Mouse (Mus musculus) midbrain, embryonic 13.5 days (tissue): ENCODE data around the gene Elmo1. TPM values are rescaled to one million over a fixed set of nuclear protein-coding genes. Genes with fewer than 3 reads are reported as not detected.

Source experiments
- ATAC-seq: fragments of 200-750 bp; cut with Nextera tagmentation; 2 replicates; pipeline ENCODE4 v1.8.0; 2017; ENCODE audit warnings: mild to moderate bottlenecking, moderate TSS enrichment, moderate library complexity
- H3K27ac ChIP-seq: fragments of 300-500 bp; sonication (generic); 2 replicates; pipeline ENCODE4 v1.5.1; 2015; ENCODE audit warnings: inconsistent platforms, mild to moderate bottlenecking, moderate library complexity
- H3K27me3 ChIP-seq: fragments of 300-500 bp; sonication (generic); 2 replicates; pipeline ENCODE4 v1.6.1; 2015; ENCODE audit warnings: mild to moderate bottlenecking, inconsistent platforms
- H3K36me3 ChIP-seq: fragments of 300-500 bp; sonication (generic); 2 replicates; pipeline ENCODE4 v1.6.1; 2015; ENCODE audit warnings: mild to moderate bottlenecking, inconsistent platforms
- H3K4me1 ChIP-seq: fragments of 300-500 bp; sonication (generic); replicated peaks from 2 replicates; pipeline ENCODE4 v1.6.1; 2015; ENCODE audit warnings: inconsistent platforms
- H3K4me2 ChIP-seq: fragments of 300-500 bp; sonication (generic); replicated peaks from 2 replicates; pipeline ENCODE4 v1.6.1; 2015; ENCODE audit warnings: moderate library complexity, mild to moderate bottlenecking, inconsistent platforms
- H3K4me3 ChIP-seq: fragments of 300-500 bp; sonication (generic); replicated peaks from 2 replicates; pipeline ENCODE4 v1.5.1; 2015; ENCODE audit warnings: mild to moderate bottlenecking, inconsistent platforms
- H3K9ac ChIP-seq: fragments of 300-500 bp; sonication (generic); replicated peaks from 2 replicates; pipeline ENCODE4 v1.6.1; 2015; ENCODE audit warnings: mild to moderate bottlenecking, inconsistent platforms
- H3K9me3 ChIP-seq: fragments of 300-500 bp; sonication (generic); 2 replicates; pipeline ENCODE4 v1.6.1; 2016; ENCODE audit warnings: mild to moderate bottlenecking, inconsistent platforms
- WGBS: fragments of 180-500 bp; shearing (Covaris S2); methylation state at CpG from one replicate; pipeline ENCODE4 v1.1.7; 2015; 5-methylcytosine and 5-hydroxymethylcytosine counted together
- polyA plus RNA-seq: library from polyadenylated mRNA; unstranded; fragments of >200 nt; fragmentation: Nextera tagmentation; extraction: Ambion mirVana; gene quantifications from 2 replicates; pipeline ENCODE4 v1.2.1, GENCODE M21; 2015

Elmo1 gene
- polyA plus RNA-seq, 1 experiment from 2014 or later, result 36.5 TPM

GRCm38 (mm10) chr13:20205746-20206145 lies 115.3 kb downstream of the Elmo1 start:
- WGBS, result 88% methylated on average over 2 of the region's 2 CpGs
- Histone ChIP-seq H3K27ac (no peak overlapping the region), H3K9me3 (no peaks in the 10 kb centered on the region), H3K4me1 (no peaks in the 10 kb centered on the region), H3K36me3 (no peaks in the 10 kb centered on the region), H3K27me3 (no peaks in the 10 kb centered on the region), H3K9ac (no peak overlapping the region), H3K4me2 (no peak overlapping the region), H3K4me3 (no peak overlapping the region)
- no peak for ATAC-seq

- WGBS, result 70% methylated on average over 5 of the region's 5 CpGs
Observed at GRCm38 (mm10) chr13:20207126-20207525, 116.7 kb downstream of the Elmo1 start.

GRCm38 (mm10) chr13:20207950-20208642 lies 117.7 kb downstream of the Elmo1 start:
- Histone ChIP-seq H3K27ac (no peak overlapping the region), H3K4me3 (no peak overlapping the region), H3K36me3 (no peaks in the 10 kb centered on the region), H3K4me2 (no peak overlapping the region), H3K9ac (no peak overlapping the region), H3K9me3 (no peaks in the 10 kb centered on the region), H3K4me1 (no peaks in the 10 kb centered on the region), H3K27me3 (no peaks in the 10 kb centered on the region)
- 68% methylated on average over 7 of the region's 7 CpGs for WGBS
- ATAC-seq, result no peak

More at GRCm38 (mm10) chr13:20207126-20207525, 116.7 kb downstream of the Elmo1 start:
- Histone ChIP-seq H3K9ac (no peak overlapping the region), H3K36me3 (no peaks in the 10 kb centered on the region), H3K27ac (no peak overlapping the region), H3K27me3 (no peaks in the 10 kb centered on the region), H3K4me2 (no peak overlapping the region), H3K4me3 (no peak overlapping the region), H3K9me3 (no peaks in the 10 kb centered on the region), H3K4me1 (no peaks in the 10 kb centered on the region)
- no peak for ATAC-seq

- H3K27ac ChIP-seq, result no peak overlapping the region
- ATAC-seq, result no peak
- H3K9ac ChIP-seq, result no peak overlapping the region
- no peak overlapping the region for H3K4me3 ChIP-seq
- H3K4me1 ChIP-seq, result no peaks in the 10 kb centered on the region
- no peaks in the 10 kb centered on the region for H3K27me3 ChIP-seq
- no peaks in the 10 kb centered on the region for H3K36me3 ChIP-seq
- H3K9me3 ChIP-seq, result no peaks in the 10 kb centered on the region
- 95% methylated on average over 5 of the region's 5 CpGs for WGBS
- H3K4me2 ChIP-seq, result no peak overlapping the region
Observed at GRCm38 (mm10) chr13:20208867-20209266, 118.5 kb downstream of the Elmo1 start.

DNA sequence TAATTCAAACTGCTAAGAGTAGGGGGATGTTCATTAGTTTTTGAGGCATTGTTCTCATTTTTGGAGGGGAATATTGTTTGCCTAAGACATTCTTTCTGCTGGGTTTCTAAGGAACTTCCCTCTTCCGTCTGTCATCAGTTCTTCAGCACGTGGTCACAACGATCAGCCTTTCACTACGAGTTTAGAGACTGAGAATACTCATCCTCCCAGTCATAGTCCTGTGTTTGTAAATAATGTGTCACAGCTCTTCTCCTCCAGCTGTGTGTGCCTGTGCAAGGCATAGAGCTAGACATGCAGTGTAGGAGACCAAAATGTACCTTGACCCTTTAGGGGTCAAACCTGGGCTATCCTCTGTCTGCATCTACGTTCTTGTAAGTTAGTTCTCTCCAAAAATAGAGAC lies 121.4 kb downstream of the Elmo1 start:
- H3K36me3 ChIP-seq, result no peaks in the 10 kb centered on the region
- no peak for ATAC-seq
- H3K4me3 ChIP-seq, result no peak overlapping the region
- no peaks in the 10 kb centered on the region for H3K27me3 ChIP-seq
- H3K9ac ChIP-seq, result no peak overlapping the region
- no peak overlapping the region for H3K4me2 ChIP-seq
- H3K9me3 ChIP-seq, result no peaks in the 10 kb centered on the region
- no peak overlapping the region for H3K27ac ChIP-seq
- H3K4me1 ChIP-seq, result no peaks in the 10 kb centered on the region
- WGBS, result 86% methylated on average over 5 of the region's 5 CpGs

DNA sequence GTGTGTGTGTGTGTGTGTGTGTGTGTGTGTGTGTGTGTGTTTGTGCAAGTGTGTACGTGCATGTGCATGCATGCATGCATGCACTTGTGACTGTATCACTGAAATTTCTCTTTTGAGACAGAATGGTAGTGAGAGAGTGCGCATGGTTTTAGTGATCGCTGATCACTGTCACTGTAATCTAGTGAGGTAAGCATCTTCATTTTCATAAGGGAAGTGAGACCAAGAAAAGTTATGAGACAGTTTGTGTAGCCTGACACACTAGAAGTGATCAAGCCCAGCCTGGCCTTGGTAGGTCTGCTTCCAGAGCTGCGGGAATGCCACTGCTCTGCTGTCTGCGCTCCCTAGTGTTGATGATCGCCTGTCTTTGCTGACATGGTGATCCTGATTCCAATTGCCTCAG lies 122.3 kb downstream of the Elmo1 start:
- 92% methylated on average over 6 of the region's 6 CpGs for WGBS
- no peaks in the 10 kb centered on the region for H3K9me3 ChIP-seq
- no peak overlapping the region for H3K4me3 ChIP-seq
- H3K4me2 ChIP-seq, result no peak overlapping the region
- H3K9ac ChIP-seq, result no peak overlapping the region
- no peaks in the 10 kb centered on the region for H3K36me3 ChIP-seq
- H3K27ac ChIP-seq, result no peak overlapping the region
- H3K4me1 ChIP-seq, result no peaks in the 10 kb centered on the region
- no peak for ATAC-seq
- H3K27me3 ChIP-seq, result no peaks in the 10 kb centered on the region

- H3K36me3 ChIP-seq, result no peaks in the 10 kb centered on the region
- no peak overlapping the region for H3K4me2 ChIP-seq
- no peak for ATAC-seq
- 92% methylated on average over 5 of the region's 5 CpGs for WGBS
- H3K9me3 ChIP-seq, result no peaks in the 10 kb centered on the region
- H3K27ac ChIP-seq, result no peak overlapping the region
- H3K4me3 ChIP-seq, result no peak overlapping the region
- no peaks in the 10 kb centered on the region for H3K4me1 ChIP-seq
- H3K9ac ChIP-seq, result no peak overlapping the region
- no peaks in the 10 kb centered on the region for H3K27me3 ChIP-seq
Observed at GRCm38 (mm10) chr13:20213861-20214260, 123.5 kb downstream of the Elmo1 start.

GRCm38 (mm10) chr13:20217453-20218090 lies 127.2 kb downstream of the Elmo1 start:
- Histone ChIP-seq H3K27me3 (no peaks in the 10 kb centered on the region), H3K36me3 (no peaks in the 10 kb centered on the region), H3K4me2 (no peak overlapping the region), H3K4me3 (no peak overlapping the region), H3K9me3 (no peaks in the 10 kb centered on the region), H3K4me1 (no peaks in the 10 kb centered on the region), H3K9ac (no peak overlapping the region), H3K27ac (no peak overlapping the region)
- WGBS, result 68% methylated on average over 4 of the region's 4 CpGs
- no peak for ATAC-seq

DNA sequence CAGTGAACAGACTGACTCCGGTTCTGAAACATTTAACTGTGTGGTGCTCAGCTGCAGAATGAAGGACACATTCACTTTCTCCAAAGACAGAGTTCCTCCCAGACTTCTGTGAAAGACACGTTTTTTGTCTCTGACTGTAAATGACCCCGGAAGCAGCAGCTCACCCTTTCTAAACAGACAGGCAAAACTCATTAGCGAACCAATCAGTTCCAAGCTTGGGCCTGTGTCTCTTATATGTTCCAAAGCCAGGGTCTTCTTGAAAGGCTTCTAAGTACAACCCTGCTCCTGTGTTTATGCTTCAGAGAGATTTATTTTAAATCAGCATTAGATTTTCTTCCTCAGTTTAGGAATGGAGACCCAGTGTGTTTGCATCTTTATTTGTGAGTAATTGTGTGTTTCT lies 127.7 kb downstream of the Elmo1 start:
- no peak overlapping the region for H3K9ac ChIP-seq
- no peaks in the 10 kb centered on the region for H3K9me3 ChIP-seq
- no peak overlapping the region for H3K4me2 ChIP-seq
- H3K4me3 ChIP-seq, result no peak overlapping the region
- ATAC-seq, result no peak
- H3K27me3 ChIP-seq, result no peaks in the 10 kb centered on the region
- H3K27ac ChIP-seq, result no peak overlapping the region
- H3K4me1 ChIP-seq, result no peaks in the 10 kb centered on the region
- H3K36me3 ChIP-seq, result no peaks in the 10 kb centered on the region
- 74% methylated on average over 4 of the region's 4 CpGs for WGBS

- no peaks in the 10 kb centered on the region for H3K27me3 ChIP-seq
- H3K9me3 ChIP-seq, result no peaks in the 10 kb centered on the region
- no peak for ATAC-seq
- no peaks in the 10 kb centered on the region for H3K4me1 ChIP-seq
- H3K36me3 ChIP-seq, result no peaks in the 10 kb centered on the region
- H3K4me3 ChIP-seq, result no peak overlapping the region
- no peak overlapping the region for H3K27ac ChIP-seq
- no peak overlapping the region for H3K4me2 ChIP-seq
- no peak overlapping the region for H3K9ac ChIP-seq
Observed at GRCm38 (mm10) chr13:20220414-20220813, 130.0 kb downstream of the Elmo1 start.

GRCm38 (mm10) chr13:20227923-20228705 lies 137.7 kb downstream of the Elmo1 start:
- Histone ChIP-seq H3K27me3 (no peaks in the 10 kb centered on the region), H3K4me1 (peaks cover 8% of the 10 kb centered on the region; the same call in 1 of the 2 replicates), H3K4me3 (no peak overlapping the region), H3K27ac (no peak overlapping the region), H3K9me3 (no peaks in the 10 kb centered on the region), H3K9ac (no peak overlapping the region), H3K4me2 (no peak overlapping the region), H3K36me3 (no peaks in the 10 kb centered on the region)
- 53% methylated on average over 11 of the region's 11 CpGs for WGBS
- no peak for ATAC-seq
